In genomic region chr15:86116421-86116820, GRCm38 (mm10) we compare ENCODE assay signal across 11 mouse cellular contexts. TPM values are rescaled to one million over a fixed set of nuclear protein-coding genes. Genes with fewer than 3 reads are reported as not detected.
A peak's percentile ranks its signal among the peaks of the same experiment; 100 is the strongest.
DNase-seq lines count a peak whose midpoint lies in the region; ATAC-seq lines count a peak whose summit lies in the region.
"Had no signal": no experiment of that assay in that cellular context is flagged by ENCODE, and none has a peak within 500 bp of the region (broad histone marks: within the 10 kb centered on the region; RNA-seq: fewer than 3 reads in every experiment).

No protein-coding gene starts in this region.

- H3K9me3 ChIP-seq in limb, embryonic 11.5 days (ENCODE audit: control insufficient read depth, low read length), result no peaks in the 10 kb centered on the region
- no peaks in the 10 kb centered on the region for H3K9me3 ChIP-seq in limb, embryonic 10.5 days (replicated peaks)
- H3K9me3 ChIP-seq: forebrain, embryonic 12.5 days; hindbrain, embryonic 15.5 days; liver, embryonic 15.5 days had no signal

- H3K4me3 ChIP-seq in limb, embryonic 11.5 days (ENCODE audit: low read depth, low read length), result no peak overlapping the region
- no peak overlapping the region for H3K4me3 ChIP-seq in limb, embryonic 10.5 days
- H3K4me3 ChIP-seq: forebrain, embryonic 12.5 days; hindbrain, embryonic 15.5 days; liver, embryonic 15.5 days had no signal

- no peak for ATAC-seq in limb, embryonic 11.5 days (ENCODE audit: insufficient number of reproducible peaks, low FRiP score, low TSS enrichment, low read depth)

- H3K36me3 ChIP-seq in limb, embryonic 11.5 days (ENCODE audit: control insufficient read depth, insufficient read depth, low read length), result no peaks in the 10 kb centered on the region; the same call in 1 of the 2 replicates
- peaks cover 24% of the 10 kb centered on the region for H3K36me3 ChIP-seq in limb, embryonic 10.5 days

- H3K27me3 ChIP-seq in limb, embryonic 11.5 days (ENCODE audit: control insufficient read depth, insufficient read depth, low read length), result no peaks in the 10 kb centered on the region
- H3K27me3 ChIP-seq in limb, embryonic 10.5 days (ENCODE audit: low read depth, poor library complexity, severe bottlenecking), result no peaks in the 10 kb centered on the region
- H3K27me3 ChIP-seq: forebrain, embryonic 12.5 days; hindbrain, embryonic 15.5 days; liver, embryonic 15.5 days had no signal

- H3K4me2 ChIP-seq in limb, embryonic 11.5 days (ENCODE audit: low read depth, severe bottlenecking), result no peak overlapping the region
- H3K4me2 ChIP-seq: forebrain, embryonic 12.5 days; hindbrain, embryonic 15.5 days; liver, embryonic 15.5 days had no signal

- peaks cover 16% of the 10 kb centered on the region; the same call in 1 of the 2 replicates for H3K4me1 ChIP-seq in limb, embryonic 11.5 days (ENCODE audit: control insufficient read depth, insufficient read depth, low read length)
- H3K4me1 ChIP-seq in limb, embryonic 10.5 days, result peaks cover 44% of the 10 kb centered on the region

- 0 out of 2 replicates have a peak overlapping the region, but pooled peaks have one; percentile 12 for H3K9ac ChIP-seq in limb, embryonic 11.5 days (ENCODE audit: low read length)
- H3K9ac ChIP-seq: forebrain, embryonic 12.5 days; hindbrain, embryonic 15.5 days; liver, embryonic 15.5 days had no signal

- H3K27ac ChIP-seq in limb, embryonic 11.5 days (replicated peaks; ENCODE audit: low read depth, low read length), result no peak overlapping the region
- H3K27ac ChIP-seq in limb, embryonic 10.5 days, result no peak overlapping the region
- H3K27ac ChIP-seq: forebrain, embryonic 12.5 days; hindbrain, embryonic 15.5 days had no signal

- peak; percentile 69 for DNase-seq in adrenal gland, adult 2 months
- DNase-seq in adrenal gland, postnatal 25 days, result no peak
- DNase-seq in limb, embryonic 11.5 days (ENCODE audit: low spot score), result no peak
- DNase-seq in limb, embryonic 10.5 days (ENCODE audit: low spot score), result no peak
- peak; percentile 48 for DNase-seq in heart, adult 8-10 months (ENCODE audit: low spot score)
- DNase-seq in kidney, postnatal 14 days, result peak; percentile 66
- no peak for DNase-seq in T-cell, adult 2 months (ENCODE audit: low spot score)
- DNase-seq in testis, postnatal 10 days (ENCODE audit: low spot score), result no peak

- 56% methylated on average over 5 of the region's 5 CpGs for WGBS in limb, embryonic 11.5 days
- WGBS in limb, embryonic 10.5 days, result 53% methylated on average over 5 of the region's 5 CpGs

RNA-seq across cellular contexts. Expression of gene Gramd4, which starts 58.9 kb away (rescaled TPM):
- total RNA-seq in adrenal gland, adult 2 months (2021), result 10 to 100 TPM; 13.8 to 19.5 TPM
- 10.5 and 11.3 TPM in 2 replicates for polyA plus RNA-seq in adrenal gland, adult 2 months (2012; rRNA removed)
- 10.1 and 17.4 TPM in 2 replicates for total RNA-seq in adrenal gland, postnatal 25 days (2021)
- polyA plus RNA-seq in limb, embryonic 11.5 days (2014; fragmentation: Nextera tagmentation; extraction: Ambion mirVana), result 8.4 and 9.0 TPM in 2 replicates
- polyA plus RNA-seq in limb, embryonic 10.5 days (2016; fragmentation: Nextera tagmentation; extraction: Ambion mirVana), result 13.0 and 14.1 TPM in 2 replicates
- total RNA-seq in heart, adult 8-10 months (2022), result 10 to 100 TPM; 26.1 to 31.8 (median 27.3) TPM

Comparison
In these comparisons a context has a peak if more than half of its experiments do, and no peak if none do; other contexts are left out.
1. DNase-seq: peak in adrenal gland, adult 2 months (single experiment), heart, adult 8-10 months (single experiment) and kidney, postnatal 14 days (single experiment); none in adrenal gland, postnatal 25 days (single experiment), limb, embryonic 11.5 days (single experiment), limb, embryonic 10.5 days (single experiment), T-cell, adult 2 months (single experiment) and testis, postnatal 10 days (single experiment).